ENCODE assay signal across 13 mouse cellular contexts in the genomic region with DNA sequence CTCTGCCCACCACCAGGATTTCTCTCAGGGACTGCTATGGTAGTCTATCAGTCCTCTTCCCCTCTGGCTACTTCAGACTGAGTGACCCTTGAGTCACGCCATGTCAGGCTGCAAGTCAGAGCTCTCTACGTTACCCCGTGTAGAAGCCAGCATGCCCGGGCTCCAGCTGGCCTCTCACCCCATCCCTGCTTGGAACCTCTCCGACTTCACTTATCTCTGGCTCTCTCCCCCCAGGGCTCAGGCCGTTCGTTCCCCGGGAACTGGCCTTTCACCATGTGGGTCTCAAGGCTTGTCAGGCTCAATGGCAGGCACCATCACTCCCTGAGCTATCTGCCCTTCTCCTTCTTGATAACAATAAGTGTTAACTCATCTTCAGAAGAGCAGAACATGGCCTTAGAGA. TPM values are rescaled to one million over a fixed set of nuclear protein-coding genes. Genes with fewer than 3 reads are reported as not detected.
DNase-seq lines count a peak whose midpoint lies in the region.
"Had no signal": no experiment of that assay in that cellular context is flagged by ENCODE, and none has a peak within 500 bp of the region (broad histone marks: within the 10 kb centered on the region; RNA-seq: fewer than 3 reads in every experiment).

No protein-coding gene starts in this region.

- DNase-seq in adrenal gland, postnatal 14 days: peak; percentile 37
- DNase-seq in adrenal gland, adult 18-20 months (ENCODE audit: low spot score in 2 of 2): no peak
- DNase-seq in heart, adult 9 months (ENCODE audit: low spot score in 2 of 2): peak; percentile 29 to 46
- DNase-seq in heart, adult 8-10 months (ENCODE audit: low spot score): no peak
- DNase-seq in ovary, adult 18-20 months (ENCODE audit: low spot score): peak; percentile 51
- DNase-seq in ovary, postnatal 14 days (ENCODE audit: low spot score): no peak
- DNase-seq in cerebellum, adult 9-10 months: no peak
- DNase-seq: cerebellum, adult 11 months; cerebellum, postnatal 10 days; embryo, embryonic 11 days; gastrocnemius, postnatal 14 days; kidney, adult 18-20 months; kidney, adult 9 months had no signal

RNA-seq across cellular contexts. Expression of a gene that starts 33.3 kb away (rescaled TPM):
- 19.0 and 26.2 TPM in 2 replicates for total RNA-seq in adrenal gland, postnatal 14 days (2021)
- 10 to 100 TPM; 12.2 to 24.8 TPM for total RNA-seq in adrenal gland, adult 18-20 months (2021)
- 10 to 100 TPM; 37.5 to 55.7 (median 44.6) TPM for total RNA-seq in heart, adult 8-10 months (2022)

Comparison
In these comparisons a context has a peak if more than half of its experiments do, and no peak if none do; other contexts are left out.
1. DNase-seq: peak in adrenal gland, postnatal 14 days (single experiment), heart, adult 9 months (2 of 2) and ovary, adult 18-20 months (single experiment); none in adrenal gland, adult 18-20 months (0 of 2), heart, adult 8-10 months (single experiment), ovary, postnatal 14 days (single experiment) and cerebellum, adult 9-10 months (single experiment).